Mouse (Mus musculus): ENCODE results near the gene Lrrc34.
A peak's percentile ranks its signal among the peaks of the same experiment; 100 is the strongest.

Lrrc34 gene

GRCm38 (mm10) chr3:30647440-30648090 lies at the start of gene Lrrc34:
Gene Lrrc34 (minus strand): TSS chr3:30647869.
- DNase-seq (ENCODE audit: low spot score in 2 of 2): peak in 1 of 2 experiments; percentile 9

- peak; percentile 32 to 50 for DNase-seq (ENCODE audit: low spot score in 2 of 2)
Observed at GRCm38 (mm10) chr3:30696346-30696745, 48.7 kb upstream of the Lrrc34 start.

GRCm38 (mm10) chr3:30695661-30696060 lies 48.0 kb upstream of the Lrrc34 start:
- DNase-seq (ENCODE audit: low spot score in 2 of 2): no peak

GRCm38 (mm10) chr3:30690976-30691375 lies 43.3 kb upstream of the Lrrc34 start:
- no peak for DNase-seq (ENCODE audit: low spot score in 2 of 2)

- no peak for DNase-seq (ENCODE audit: low spot score in 2 of 2)
Observed at GRCm38 (mm10) chr3:30687216-30687615, 39.5 kb upstream of the Lrrc34 start.

- no peak for DNase-seq (ENCODE audit: low spot score in 2 of 2)
Observed at GRCm38 (mm10) chr3:30683190-30683589, 35.5 kb upstream of the Lrrc34 start.

- no peak for DNase-seq (ENCODE audit: low spot score in 2 of 2)
Observed at GRCm38 (mm10) chr3:30658486-30658885, 10.8 kb upstream of the Lrrc34 start.

- no peak for DNase-seq (ENCODE audit: low spot score in 2 of 2)
Observed at GRCm38 (mm10) chr3:30655937-30656336, 8.3 kb upstream of the Lrrc34 start.

- DNase-seq (ENCODE audit: low spot score in 2 of 2): no peak
Observed at GRCm38 (mm10) chr3:30650062-30650841, 2.6 kb upstream of the Lrrc34 start.

- DNase-seq (ENCODE audit: low spot score in 2 of 2): no peak
Observed at GRCm38 (mm10) chr3:30648466-30648865, 797 bp upstream of the Lrrc34 start.

GRCm38 (mm10) chr3:30646761-30647160 lies 908 bp downstream of the Lrrc34 start:
- no peak for DNase-seq (ENCODE audit: low spot score in 2 of 2)

GRCm38 (mm10) chr3:30644207-30644606 lies 3.5 kb downstream of the Lrrc34 start, which contains the start of gene Lrriq4:
Gene Lrriq4 (plus strand): TSS chr3:30644507.
- DNase-seq (ENCODE audit: low spot score in 2 of 2): no peak

- no peak for DNase-seq (ENCODE audit: low spot score in 2 of 2)
Observed at GRCm38 (mm10) chr3:30635629-30636028, 12.0 kb downstream of the Lrrc34 start.

GRCm38 (mm10) chr3:30633681-30634080 lies 14.0 kb downstream of the Lrrc34 start:
- no peak for DNase-seq (ENCODE audit: low spot score in 2 of 2)

- no peak for DNase-seq (ENCODE audit: low spot score in 2 of 2)
Observed at GRCm38 (mm10) chr3:30620132-30620531, 27.5 kb downstream of the Lrrc34 start.

- DNase-seq (ENCODE audit: low spot score in 2 of 2): no peak
Observed at GRCm38 (mm10) chr3:30610930-30611329, 36.7 kb downstream of the Lrrc34 start.

- DNase-seq (ENCODE audit: low spot score in 2 of 2): no peak
Observed at GRCm38 (mm10) chr3:30608999-30609398, 38.7 kb downstream of the Lrrc34 start.

GRCm38 (mm10) chr3:30603256-30603655 lies 44.4 kb downstream of the Lrrc34 start:
- no peak for DNase-seq (ENCODE audit: low spot score in 2 of 2)

GRCm38 (mm10) chr3:30602740-30603098 lies 45.0 kb downstream of the Lrrc34 start:
- DNase-seq (ENCODE audit: low spot score in 2 of 2): peak in 1 of 2 experiments; percentile 63

- peak; percentile 86 to 95 for DNase-seq (ENCODE audit: low spot score in 2 of 2)
Observed at GRCm38 (mm10) chr3:30602065-30602739, 45.5 kb downstream of the Lrrc34 start, which contains the start of gene Mynn. Gene Mynn (plus strand): TSS chr3:30602065.

GRCm38 (mm10) chr3:30601610-30602064 lies 46.0 kb downstream of the Lrrc34 start:
- DNase-seq (ENCODE audit: low spot score in 2 of 2): no peak

- DNase-seq (ENCODE audit: low spot score in 2 of 2): peak; percentile 45 to 79
Observed at GRCm38 (mm10) chr3:30601175-30601574, 46.5 kb downstream of the Lrrc34 start.
